21 mouse cellular contexts compared by ENCODE assay signal in genomic region chr3:152905800-152906199, GRCm38 (mm10).
DNase-seq lines count a peak whose midpoint lies in the region; ATAC-seq and TF ChIP-seq lines count a peak whose summit lies in the region.
"Had no signal": no experiment of that assay in that cellular context is flagged by ENCODE, and none has a peak within 500 bp of the region (broad histone marks: within the 10 kb centered on the region; RNA-seq: fewer than 3 reads in every experiment).

No protein-coding gene starts in this region.

- ATAC-seq in forebrain, postnatal 0 days, result peak; percentile 47
- no peak for ATAC-seq in forebrain, embryonic 15.5 days (replicated peaks)
- peak; percentile 93 for ATAC-seq in hematopoietic stem cell, adult 5-6 weeks (replicated peaks in 1 of 2; ENCODE audit: insufficient read depth in 1 of 2, low FRiP score in 2 of 2, low TSS enrichment in 1 of 2, low read depth in 1 of 2, poor library complexity in 2 of 2, severe bottlenecking in 2 of 2)
- ATAC-seq: intestine, embryonic 16.5 days had no signal

- H3K4me3 ChIP-seq in forebrain, postnatal 0 days (ENCODE audit: low read depth, low read length), result no peak overlapping the region
- no peak overlapping the region for H3K4me3 ChIP-seq in forebrain, embryonic 15.5 days
- H3K4me3 ChIP-seq in layer of hippocampus, adult 2 months, result no peak overlapping the region
- H3K4me3 ChIP-seq: embryonic facial prominence, embryonic 10.5 days; forebrain, embryonic 10.5 days; hindbrain, embryonic 13.5 days had no signal

- H3K36me3 ChIP-seq in forebrain, postnatal 0 days (ENCODE audit: insufficient read depth), result no peaks in the 10 kb centered on the region
- no peaks in the 10 kb centered on the region for H3K36me3 ChIP-seq in forebrain, embryonic 15.5 days
- no peaks in the 10 kb centered on the region for H3K36me3 ChIP-seq in splenic B cell, adult 2 months (ENCODE audit: control insufficient read depth, insufficient read depth, low read length, poor library complexity, severe bottlenecking)
- H3K36me3 ChIP-seq: embryonic facial prominence, embryonic 10.5 days; forebrain, embryonic 10.5 days; hindbrain, embryonic 13.5 days had no signal

- no peak for DNase-seq in forebrain, postnatal 0 days
- no peak for DNase-seq in layer of hippocampus, adult 2 months (ENCODE audit: low spot score in 2 of 2)
- no peak for DNase-seq in layer of hippocampus, adult 8-10 months (ENCODE audit: low spot score in 2 of 2)
- peak; percentile 30 for DNase-seq in splenic B cell, adult 2 months (ENCODE audit: low read depth, low spot score)
- DNase-seq in adrenal gland, adult 18-20 months (ENCODE audit: low spot score in 2 of 2), result no peak
- no peak for DNase-seq in yolk sac, embryonic 10.5 days (ENCODE audit: low spot score)
- DNase-seq: adrenal gland, adult 8-10 months; adrenal gland, postnatal 36 days; cerebellum, adult 11 months; cerebellum, adult 9-10 months; cerebellum, postnatal 25 days; gastrocnemius, postnatal 10 days; heart, postnatal 10 days; heart, postnatal 4 days; kidney, adult 8-10 months had no signal

- WGBS in forebrain, postnatal 0 days, result 42% methylated on average over 10 of the region's 10 CpGs
- 51% methylated on average over 10 of the region's 10 CpGs for WGBS in forebrain, embryonic 15.5 days

- no peaks in the 10 kb centered on the region for H3K9me3 ChIP-seq in forebrain, postnatal 0 days (ENCODE audit: low read length)
- H3K9me3 ChIP-seq in forebrain, embryonic 15.5 days, result no peaks in the 10 kb centered on the region
- H3K9me3 ChIP-seq: embryonic facial prominence, embryonic 10.5 days; forebrain, embryonic 10.5 days; hindbrain, embryonic 13.5 days had no signal

- no peaks in the 10 kb centered on the region for H3K27me3 ChIP-seq in forebrain, postnatal 0 days (ENCODE audit: insufficient read depth, low read length)
- H3K27me3 ChIP-seq in forebrain, embryonic 15.5 days, result no peaks in the 10 kb centered on the region
- no peaks in the 10 kb centered on the region for H3K27me3 ChIP-seq in splenic B cell, adult 2 months (ENCODE audit: control insufficient read depth, insufficient read depth, low read length, poor library complexity, severe bottlenecking)
- H3K27me3 ChIP-seq: hindbrain, embryonic 13.5 days had no signal

- 0 out of 2 replicates have a peak, but pooled peaks cover 2% of the 10 kb centered on the region for H3K4me1 ChIP-seq in forebrain, postnatal 0 days (ENCODE audit: insufficient read depth)
- peaks cover 5% of the 10 kb centered on the region for H3K4me1 ChIP-seq in forebrain, embryonic 15.5 days
- H3K4me1 ChIP-seq: forebrain, embryonic 10.5 days had no signal

- H3K4me2 ChIP-seq in forebrain, postnatal 0 days (ENCODE audit: low read depth), result no peak overlapping the region
- no peak overlapping the region for H3K4me2 ChIP-seq in forebrain, embryonic 15.5 days (replicated peaks)
- H3K4me2 ChIP-seq: hindbrain, embryonic 13.5 days had no signal

- no peak for TF ChIP-seq CTCF in forebrain, postnatal 0 days (IDR thresholded peaks at IDR 0.05; ENCODE audit: low read depth)
- TF ChIP-seq CTCF in layer of hippocampus, adult 2 months (conservative IDR thresholded peaks at IDR 0.05), result no peak

- H3K27ac ChIP-seq in forebrain, postnatal 0 days (ENCODE audit: low read depth, low read length), result no peak overlapping the region
- no peak overlapping the region for H3K27ac ChIP-seq in forebrain, embryonic 15.5 days (replicated peaks)
- H3K27ac ChIP-seq in layer of hippocampus, adult 2 months, result peak overlapping the region; percentile 83
- H3K27ac ChIP-seq: embryonic facial prominence, embryonic 10.5 days; forebrain, embryonic 10.5 days; hindbrain, embryonic 13.5 days had no signal

- no peak overlapping the region; the same call in 1 of the 2 replicates for H3K9ac ChIP-seq in forebrain, postnatal 0 days
- H3K9ac ChIP-seq in forebrain, embryonic 15.5 days (replicated peaks), result no peak overlapping the region
- H3K9ac ChIP-seq: hindbrain, embryonic 13.5 days had no signal
